Mouse (Mus musculus): ENCODE results near the gene Adgrl3. TPM values are rescaled to one million over a fixed set of nuclear protein-coding genes. Genes with fewer than 3 reads are reported as not detected.
"Not testable (repeated sequence)": the region's sequence is repeated elsewhere in the genome, so short reads cannot be mapped to it uniquely, and the experiment has no call there.

The Adgrl3 gene
- total RNA-seq, 1 experiment from 2014 or later = 1.4 TPM

DNA sequence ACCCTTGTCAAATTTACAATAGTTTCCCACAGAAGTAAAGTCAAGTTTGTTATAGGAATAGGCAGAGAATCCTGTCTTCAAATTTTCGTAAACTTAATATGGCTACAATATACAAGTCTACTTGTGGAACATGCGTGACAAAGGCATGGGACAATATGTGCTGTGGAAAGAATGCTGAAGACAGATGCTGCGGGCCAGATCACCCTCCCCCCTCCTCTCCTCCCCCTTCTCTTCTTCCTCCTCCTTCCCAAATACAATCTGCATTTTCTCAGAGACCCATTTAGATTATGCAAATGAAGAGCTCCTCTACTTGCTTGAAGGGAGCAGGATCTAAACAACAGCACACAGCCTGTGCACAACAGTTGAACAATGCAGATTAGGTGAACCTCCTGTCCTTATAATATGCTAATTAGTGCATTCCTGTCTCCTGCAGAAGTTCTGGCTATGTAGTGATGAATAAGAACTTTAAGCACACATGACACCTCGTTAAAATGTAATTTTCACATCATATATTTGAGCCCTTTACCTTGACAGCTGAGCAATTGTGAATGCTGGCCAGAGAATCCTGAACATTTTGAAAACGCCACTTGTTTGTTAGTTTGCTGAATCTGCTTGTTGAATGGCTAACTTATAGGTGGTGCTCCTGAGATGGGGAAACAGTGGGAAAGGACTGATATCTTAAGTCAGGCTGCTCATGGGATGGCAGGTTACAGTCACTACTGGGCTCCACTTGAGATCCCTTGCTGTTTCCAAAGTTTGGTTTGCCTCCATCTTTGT is 499.0 kb downstream of the Adgrl3 start:
- no peak for ATAC-seq (ENCODE audit: extremely low read depth, insufficient number of reproducible peaks, low FRiP score, poor library complexity, severe bottlenecking)

GRCm38 (mm10) chr5:81519497-81520382 is 499.8 kb downstream of the Adgrl3 start:
- ATAC-seq (ENCODE audit: extremely low read depth, insufficient number of reproducible peaks, low FRiP score, poor library complexity, severe bottlenecking) = no peak

- no peak for ATAC-seq (ENCODE audit: extremely low read depth, insufficient number of reproducible peaks, low FRiP score, poor library complexity, severe bottlenecking)
These were observed 502.8 kb downstream of the Adgrl3 start for GRCm38 (mm10) chr5:81522760-81523159.

GRCm38 (mm10) chr5:81524532-81524961 is 504.6 kb downstream of the Adgrl3 start:
- no peak for ATAC-seq (ENCODE audit: extremely low read depth, insufficient number of reproducible peaks, low FRiP score, poor library complexity, severe bottlenecking)

DNA sequence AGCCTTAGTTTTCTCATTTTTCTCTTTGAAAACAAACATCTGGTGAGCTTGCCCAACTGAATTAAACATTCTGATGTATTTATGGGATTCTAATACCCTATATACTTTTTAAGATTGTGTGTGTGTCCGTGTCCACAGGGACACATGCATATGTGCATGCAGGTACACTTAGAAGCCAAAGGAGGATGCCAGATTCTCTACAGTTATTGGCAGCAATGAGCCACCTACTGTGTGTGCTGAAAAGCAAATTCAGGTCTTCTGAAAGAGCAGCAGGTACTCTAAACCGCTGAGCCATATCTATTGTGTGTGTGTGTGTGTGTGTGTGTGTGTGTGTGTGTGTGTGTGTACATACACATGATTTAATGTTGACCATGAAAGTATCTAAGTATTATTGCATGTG is 505.4 kb downstream of the Adgrl3 start:
- ATAC-seq (ENCODE audit: extremely low read depth, insufficient number of reproducible peaks, low FRiP score, poor library complexity, severe bottlenecking) = no peak

- no peak for ATAC-seq (ENCODE audit: extremely low read depth, insufficient number of reproducible peaks, low FRiP score, poor library complexity, severe bottlenecking)
These were observed 511.7 kb downstream of the Adgrl3 start for GRCm38 (mm10) chr5:81531639-81532038.

DNA sequence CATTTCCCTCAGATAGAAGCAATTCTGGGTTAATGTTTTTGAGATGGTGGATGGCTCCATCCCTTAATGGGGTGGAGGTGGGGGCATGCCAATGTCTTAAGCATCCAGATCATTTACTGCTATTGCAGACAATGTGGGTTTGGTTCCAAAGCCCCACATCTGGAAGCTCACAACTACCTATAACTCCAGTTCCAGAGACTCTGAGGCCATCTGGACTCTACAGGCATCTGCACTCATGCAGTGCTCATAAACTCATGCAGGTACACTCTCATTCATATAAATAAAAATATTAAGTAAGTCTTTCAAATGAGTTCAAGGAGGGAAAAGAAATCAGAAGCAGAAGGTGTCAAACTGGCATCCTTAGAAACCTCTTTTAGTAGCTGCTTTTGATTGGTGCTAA is 530.3 kb downstream of the Adgrl3 start:
- no peak for ATAC-seq (ENCODE audit: extremely low read depth, insufficient number of reproducible peaks, low FRiP score, poor library complexity, severe bottlenecking)

DNA sequence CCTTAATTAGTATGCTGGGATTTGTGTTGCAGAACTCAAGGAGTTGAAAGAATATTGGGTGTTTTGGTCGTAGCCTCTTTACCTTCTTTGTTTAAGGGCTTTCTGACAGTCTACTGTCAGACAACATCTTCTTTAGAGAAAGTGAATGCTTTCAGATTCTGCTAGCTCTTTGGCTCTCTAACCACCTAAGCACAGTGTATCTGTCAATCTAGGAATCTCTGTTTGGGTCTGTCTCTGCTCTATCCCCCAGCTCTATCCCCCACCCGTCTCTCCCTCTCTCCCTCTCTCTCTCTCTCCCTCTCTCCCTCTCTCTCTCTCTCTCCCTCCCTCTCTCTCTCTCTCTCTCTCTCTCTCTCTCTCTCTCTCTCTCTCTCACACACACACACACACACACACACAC is 535.2 kb downstream of the Adgrl3 start:
- ATAC-seq (ENCODE audit: extremely low read depth, insufficient number of reproducible peaks, low FRiP score, poor library complexity, severe bottlenecking) = not testable (repeated sequence)

- ATAC-seq (ENCODE audit: extremely low read depth, insufficient number of reproducible peaks, low FRiP score, poor library complexity, severe bottlenecking) = no peak
These were observed 536.1 kb downstream of the Adgrl3 start for GRCm38 (mm10) chr5:81556008-81556407.

DNA sequence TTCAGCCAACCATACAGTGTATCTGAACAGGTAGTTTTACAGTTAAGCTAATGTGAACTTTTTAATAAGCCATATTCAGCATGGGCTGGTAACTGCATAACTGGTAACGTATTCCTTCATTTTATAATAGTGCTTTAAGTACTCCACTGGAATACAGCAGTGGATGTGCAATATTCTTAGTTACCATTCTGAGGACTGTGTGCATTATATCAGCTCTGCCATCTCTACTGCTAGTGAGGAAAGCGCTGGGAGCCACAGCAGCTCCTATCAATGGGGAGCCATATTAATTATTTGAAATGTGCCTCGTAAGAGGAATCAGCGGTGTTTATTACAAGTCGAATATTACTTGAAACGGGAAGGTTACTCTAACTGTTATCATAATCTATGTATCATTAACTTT is 539.0 kb downstream of the Adgrl3 start:
- no peak for ATAC-seq (ENCODE audit: extremely low read depth, insufficient number of reproducible peaks, low FRiP score, poor library complexity, severe bottlenecking)

- ATAC-seq (ENCODE audit: extremely low read depth, insufficient number of reproducible peaks, low FRiP score, poor library complexity, severe bottlenecking) = no peak
These were observed 544.4 kb downstream of the Adgrl3 start for GRCm38 (mm10) chr5:81564294-81564693.

DNA sequence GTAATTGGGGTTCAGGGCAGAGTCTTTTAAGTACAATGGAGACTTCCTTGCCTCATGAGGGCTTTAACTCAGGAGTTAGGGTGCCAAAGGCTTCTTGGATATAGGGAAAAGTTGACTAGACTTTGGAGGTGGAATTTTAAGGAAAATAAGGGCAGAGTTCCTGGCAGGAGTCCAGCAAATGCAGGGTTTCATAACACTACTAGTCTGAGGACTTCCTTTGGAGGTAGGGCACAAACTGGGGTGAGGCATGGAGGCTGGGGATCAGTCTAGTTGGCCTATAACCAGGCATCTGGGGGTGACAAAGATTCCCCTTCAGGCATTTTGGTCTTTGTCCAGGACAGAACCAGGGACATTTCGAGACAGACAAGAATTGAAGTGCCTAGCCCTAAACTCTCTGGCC is 546.6 kb downstream of the Adgrl3 start:
- ATAC-seq (ENCODE audit: extremely low read depth, insufficient number of reproducible peaks, low FRiP score, poor library complexity, severe bottlenecking) = no peak

- ATAC-seq (ENCODE audit: extremely low read depth, insufficient number of reproducible peaks, low FRiP score, poor library complexity, severe bottlenecking) = no peak
These were observed 548.8 kb downstream of the Adgrl3 start for GRCm38 (mm10) chr5:81568743-81569142.

DNA sequence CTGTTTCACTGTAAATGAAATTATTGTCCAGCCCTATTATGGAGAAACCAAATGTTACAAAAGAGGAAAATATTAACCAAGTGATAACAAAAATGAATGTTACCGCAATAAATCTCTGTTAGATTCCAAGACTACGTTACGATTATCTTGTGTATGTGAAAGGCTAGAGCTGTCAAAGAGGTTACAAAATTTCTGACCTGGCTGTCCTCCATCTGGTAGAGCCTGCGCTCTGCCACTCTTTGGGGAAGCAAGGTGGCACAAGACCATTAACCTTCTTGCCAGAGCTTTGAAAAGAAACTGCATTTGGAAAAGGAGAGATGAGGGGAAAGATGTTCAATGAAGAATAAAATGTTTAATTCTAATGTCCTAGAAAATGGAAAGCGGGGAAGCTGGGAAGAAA is 562.9 kb downstream of the Adgrl3 start:
- ATAC-seq (ENCODE audit: extremely low read depth, insufficient number of reproducible peaks, low FRiP score, poor library complexity, severe bottlenecking) = no peak

GRCm38 (mm10) chr5:81583425-81583824 is 563.5 kb downstream of the Adgrl3 start:
- ATAC-seq (ENCODE audit: extremely low read depth, insufficient number of reproducible peaks, low FRiP score, poor library complexity, severe bottlenecking) = no peak

DNA sequence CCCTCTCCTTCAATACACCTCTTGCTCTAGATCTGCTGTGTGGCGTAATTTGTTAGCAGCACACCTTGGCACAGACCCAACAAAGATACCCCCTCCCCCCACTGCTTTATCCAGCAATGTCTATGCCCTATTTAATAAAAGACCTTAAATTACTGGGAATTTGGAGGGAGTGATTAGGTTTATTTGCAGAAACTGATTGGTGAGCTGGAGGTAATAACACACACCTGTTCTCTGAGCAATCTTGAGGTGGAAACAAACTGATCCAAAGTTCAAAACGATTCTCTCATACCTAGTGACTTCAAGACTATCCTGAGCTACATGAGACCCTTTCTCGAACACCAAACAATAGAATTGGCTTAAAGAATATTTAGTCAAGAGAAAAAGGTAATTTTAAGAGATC is 565.0 kb downstream of the Adgrl3 start:
- ATAC-seq (ENCODE audit: extremely low read depth, insufficient number of reproducible peaks, low FRiP score, poor library complexity, severe bottlenecking) = no peak

GRCm38 (mm10) chr5:81590005-81590694 is 570.2 kb downstream of the Adgrl3 start:
- ATAC-seq (ENCODE audit: extremely low read depth, insufficient number of reproducible peaks, low FRiP score, poor library complexity, severe bottlenecking) = no peak

DNA sequence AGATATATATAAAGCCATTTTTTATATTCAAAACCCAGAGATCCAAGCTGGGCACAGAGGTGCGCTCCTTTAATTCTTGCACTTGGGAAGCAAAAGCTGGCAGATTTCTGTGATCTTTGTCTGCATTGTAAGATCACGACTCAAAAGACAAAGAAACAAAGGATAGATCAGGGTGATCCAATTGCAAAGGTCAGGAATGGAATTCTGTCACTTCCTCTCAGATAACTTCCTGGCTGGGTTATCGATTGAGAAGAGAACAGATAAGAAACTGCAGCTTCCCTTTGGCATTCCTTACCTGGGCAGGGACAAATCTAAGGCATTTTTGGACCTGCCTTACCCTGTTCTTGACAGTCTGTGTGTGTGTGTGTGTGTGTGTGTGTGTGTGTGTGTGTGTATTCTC is 571.5 kb downstream of the Adgrl3 start:
- ATAC-seq (ENCODE audit: extremely low read depth, insufficient number of reproducible peaks, low FRiP score, poor library complexity, severe bottlenecking) = no peak

GRCm38 (mm10) chr5:81593396-81593995 is 573.6 kb downstream of the Adgrl3 start:
- ATAC-seq (ENCODE audit: extremely low read depth, insufficient number of reproducible peaks, low FRiP score, poor library complexity, severe bottlenecking) = no peak

All from neutrophil, adult 5-6 weeks (primary cell).